8 mouse cellular contexts compared by ENCODE assay signal in the genomic region with DNA sequence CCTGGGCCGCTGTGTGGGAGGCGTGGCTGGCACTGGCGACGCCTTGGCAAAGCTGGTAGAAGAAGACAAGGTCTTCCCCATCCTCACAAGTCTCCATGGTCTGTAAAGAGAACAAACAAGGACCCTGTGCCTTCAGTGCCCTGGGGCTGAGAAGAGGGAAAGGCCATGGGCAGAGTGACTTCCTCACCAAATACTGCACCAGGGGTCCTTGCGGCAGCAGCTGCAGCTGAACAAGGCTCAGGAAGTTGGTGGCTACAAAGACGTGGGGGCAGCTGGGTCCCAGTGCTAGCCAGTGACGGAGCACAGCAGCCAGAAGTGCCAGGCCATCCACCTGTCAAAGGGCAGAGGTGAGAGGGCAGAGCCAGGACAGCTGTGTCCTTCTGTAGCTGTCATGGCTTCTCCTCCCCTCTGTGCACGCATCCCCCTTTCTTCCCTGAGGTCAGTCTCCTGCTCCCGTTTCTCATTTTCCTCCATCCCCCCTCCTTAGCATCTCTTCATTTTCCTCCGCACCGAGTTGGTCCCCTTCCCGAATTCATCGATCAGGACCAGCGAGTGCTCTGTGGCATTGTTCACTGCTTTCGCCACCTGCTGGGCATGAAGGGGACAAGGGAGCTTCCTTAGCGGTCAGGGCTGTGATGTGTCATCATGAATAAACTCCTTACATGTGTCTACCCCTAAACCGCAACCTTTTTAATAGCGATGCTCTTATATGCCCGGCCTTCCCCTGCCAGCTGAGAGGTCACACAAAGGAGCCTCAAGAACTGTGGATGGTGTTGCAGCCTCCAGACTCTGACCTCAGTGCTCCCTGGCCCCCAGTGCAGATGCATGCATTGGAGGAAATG. TPM values are rescaled to one million over a fixed set of nuclear protein-coding genes. Genes with fewer than 3 reads are reported as not detected.
DNase-seq lines count a peak whose midpoint lies in the region; ATAC-seq and TF ChIP-seq lines count a peak whose summit lies in the region.

No protein-coding gene starts in this region.

- H3K27ac ChIP-seq in heart, embryonic 11.5 days (ENCODE audit: low read depth, low read length) = no peak overlapping the region
- H3K27ac ChIP-seq in hindbrain, embryonic 13.5 days = no peak overlapping the region
- H3K27ac ChIP-seq in stomach, postnatal 0 days (replicated peaks) = no peak overlapping the region

- H3K9ac ChIP-seq in heart, embryonic 11.5 days (ENCODE audit: low read depth, low read length) = 0 out of 2 replicates have a peak overlapping the region, but pooled peaks have one; percentile 34
- peak overlapping the region; percentile 63 for H3K9ac ChIP-seq in hindbrain, embryonic 13.5 days
- no peak overlapping the region for H3K9ac ChIP-seq in stomach, postnatal 0 days (ENCODE audit: low read length)

- no peak for DNase-seq in heart, adult 8-10 months (ENCODE audit: low spot score)
- peak; percentile 55 for DNase-seq in Muller cell, postnatal 12 days (ENCODE audit: inconsistent ontology term)
- DNase-seq in stomach, postnatal 0 days (ENCODE audit: low spot score) = no peak
- DNase-seq in spleen, postnatal 14 days (ENCODE audit: low spot score in 2 of 2) = no peak

- H3K4me1 ChIP-seq in heart, embryonic 11.5 days (ENCODE audit: control insufficient read depth, insufficient read depth, low read length) = peaks cover 15% of the 10 kb centered on the region
- H3K4me1 ChIP-seq in hindbrain, embryonic 13.5 days (replicated peaks) = peaks cover 27% of the 10 kb centered on the region
- H3K4me1 ChIP-seq in megakaryocyte, embryonic 14.5 days = peaks cover 90% of the 10 kb centered on the region
- no peaks in the 10 kb centered on the region; the same call in 1 of the 2 replicates for H3K4me1 ChIP-seq in stomach, postnatal 0 days (replicated peaks; ENCODE audit: control insufficient read depth, insufficient read depth)

- ATAC-seq in heart, embryonic 11.5 days (replicated peaks; ENCODE audit: insufficient number of reproducible peaks, low FRiP score, low TSS enrichment) = no peak
- ATAC-seq in hindbrain, embryonic 13.5 days (ENCODE audit: low FRiP score) = 0 out of 2 replicates have a peak, but pooled peaks have one; percentile 52
- no peak for ATAC-seq in stomach, postnatal 0 days (ENCODE audit: low FRiP score, low TSS enrichment)
- ATAC-seq in activated CD4-positive, CD25-positive, alpha-beta regulatory T cell, adult 4 months = no peak

- H3K4me3 ChIP-seq in heart, embryonic 11.5 days (ENCODE audit: low read depth, low read length) = 0 out of 2 replicates have a peak overlapping the region, but pooled peaks have one; percentile 1
- H3K4me3 ChIP-seq in hindbrain, embryonic 13.5 days = peak overlapping the region; percentile 10; the same call in 1 of the 2 replicates
- H3K4me3 ChIP-seq in megakaryocyte, embryonic 14.5 days (replicated peaks) = peak overlapping the region; percentile 64
- H3K4me3 ChIP-seq in stomach, postnatal 0 days (ENCODE audit: low read depth, low read length) = no peak overlapping the region

- no peaks in the 10 kb centered on the region for H3K27me3 ChIP-seq in heart, embryonic 11.5 days (ENCODE audit: control insufficient read depth, insufficient read depth, low read length)
- H3K27me3 ChIP-seq in hindbrain, embryonic 13.5 days = 0 out of 2 replicates have a peak, but pooled peaks cover 3% of the 10 kb centered on the region
- H3K27me3 ChIP-seq in megakaryocyte, embryonic 14.5 days (replicated peaks) = no peaks in the 10 kb centered on the region
- H3K27me3 ChIP-seq in stomach, postnatal 0 days (ENCODE audit: control insufficient read depth, insufficient read depth, low read length) = no peaks in the 10 kb centered on the region

- peak; percentile 76 for TF ChIP-seq CTCF in stomach, postnatal 0 days (IDR thresholded peaks at IDR 0.05; ENCODE audit: low read depth)

- H3K9me3 ChIP-seq in heart, embryonic 11.5 days (replicated peaks; ENCODE audit: control insufficient read depth, low read length) = no peaks in the 10 kb centered on the region
- no peaks in the 10 kb centered on the region for H3K9me3 ChIP-seq in hindbrain, embryonic 13.5 days
- H3K9me3 ChIP-seq in megakaryocyte, embryonic 14.5 days = no peaks in the 10 kb centered on the region
- H3K9me3 ChIP-seq in stomach, postnatal 0 days (ENCODE audit: control insufficient read depth, low read length) = no peaks in the 10 kb centered on the region

- no peak for TF ChIP-seq EP300 in stomach, postnatal 0 days (optimal IDR thresholded peaks at IDR 0.05)

- 37% methylated on average over 19 of the region's 19 CpGs for WGBS in heart, embryonic 11.5 days (ENCODE audit: insufficient replicate concordance)
- WGBS in hindbrain, embryonic 13.5 days = 25% methylated on average over 19 of the region's 19 CpGs
- WGBS in stomach, postnatal 0 days = 37% methylated on average over 19 of the region's 19 CpGs

- H3K4me2 ChIP-seq in heart, embryonic 11.5 days = peak overlapping the region; percentile 14; the same call in 1 of the 2 replicates
- H3K4me2 ChIP-seq in hindbrain, embryonic 13.5 days = peak overlapping the region; percentile 47
- no peak overlapping the region for H3K4me2 ChIP-seq in stomach, postnatal 0 days (replicated peaks; ENCODE audit: low read depth)

- no peaks in the 10 kb centered on the region for H3K36me3 ChIP-seq in heart, embryonic 11.5 days (ENCODE audit: control insufficient read depth, insufficient read depth, low read length)
- no peaks in the 10 kb centered on the region for H3K36me3 ChIP-seq in hindbrain, embryonic 13.5 days
- H3K36me3 ChIP-seq in megakaryocyte, embryonic 14.5 days (replicated peaks; ENCODE audit: low read length) = peaks cover 51% of the 10 kb centered on the region
- no peaks in the 10 kb centered on the region for H3K36me3 ChIP-seq in stomach, postnatal 0 days (ENCODE audit: control insufficient read depth, insufficient read depth, low read length)

RNA-seq across cellular contexts. Expression of a gene that starts 2.1 kb away (rescaled TPM):
- polyA plus RNA-seq in heart, embryonic 11.5 days (2014; fragmentation: Nextera tagmentation; extraction: Ambion mirVana) = 1.8 and 2.1 TPM in 2 replicates
- not detected for total RNA-seq in heart, adult 8-10 months (2022)
- 2.5 and 2.9 TPM in 2 replicates for polyA plus RNA-seq in hindbrain, embryonic 13.5 days (2015; fragmentation: Nextera tagmentation; extraction: Ambion mirVana)
- 4.1 and 5.4 TPM in 2 replicates for polyA plus RNA-seq in megakaryocyte, embryonic 14.5 days (2012; ENCODE audit: insufficient read depth, low replicate concordance)
- 8.0 and 8.2 TPM in 2 replicates for polyA plus RNA-seq in stomach, postnatal 0 days (2015; fragmentation: Nextera tagmentation; extraction: Ambion mirVana)
- polyA plus RNA-seq in activated CD4-positive, CD25-positive, alpha-beta regulatory T cell, adult 4 months (2017; shearing (Covaris generic)) = 1 to 10 TPM; 1.8 to 2.1 TPM

RNA-seq across cellular contexts. Expression of a gene that starts 13.5 kb away (rescaled TPM):
- polyA plus RNA-seq in heart, embryonic 11.5 days (2014; fragmentation: Nextera tagmentation; extraction: Ambion mirVana) = 0.20 and 0.27 TPM in 2 replicates
- 10 to 100 TPM; 12.0 to 18.5 (median 16.6) TPM for total RNA-seq in heart, adult 8-10 months (2022)
- polyA plus RNA-seq in hindbrain, embryonic 13.5 days (2015; fragmentation: Nextera tagmentation; extraction: Ambion mirVana) = 0.16 and 0.18 TPM in 2 replicates
- polyA plus RNA-seq in megakaryocyte, embryonic 14.5 days (2012; ENCODE audit: insufficient read depth, low replicate concordance) = 0.38 and 0.40 TPM in 2 replicates
- 0.28 and 0.36 TPM in 2 replicates for polyA plus RNA-seq in stomach, postnatal 0 days (2015; fragmentation: Nextera tagmentation; extraction: Ambion mirVana)
- under 1 TPM; 0.11 to 0.12 TPM for polyA plus RNA-seq in activated CD4-positive, CD25-positive, alpha-beta regulatory T cell, adult 4 months (2017; shearing (Covaris generic))

RNA-seq across cellular contexts. Expression of a gene that starts 16.6 kb away (rescaled TPM):
- polyA plus RNA-seq in heart, embryonic 11.5 days (2014; fragmentation: Nextera tagmentation; extraction: Ambion mirVana) = 4.4 and 4.6 TPM in 2 replicates
- total RNA-seq in heart, adult 8-10 months (2022) = under 1 TPM in 2 of 4 experiments, not detected in 2; 0.33 to 0.56 TPM
- polyA plus RNA-seq in hindbrain, embryonic 13.5 days (2015; fragmentation: Nextera tagmentation; extraction: Ambion mirVana) = 2.7 and 3.5 TPM in 2 replicates
- polyA plus RNA-seq in megakaryocyte, embryonic 14.5 days (2012; ENCODE audit: insufficient read depth, low replicate concordance) = 10.5 and 10.9 TPM in 2 replicates
- 1.9 and 2.7 TPM in 2 replicates for polyA plus RNA-seq in stomach, postnatal 0 days (2015; fragmentation: Nextera tagmentation; extraction: Ambion mirVana)
- 1 to 10 TPM; 1.3 to 1.6 TPM for polyA plus RNA-seq in activated CD4-positive, CD25-positive, alpha-beta regulatory T cell, adult 4 months (2017; shearing (Covaris generic))

RNA-seq across cellular contexts. Expression of a gene that starts 19.9 kb away (rescaled TPM):
- polyA plus RNA-seq in heart, embryonic 11.5 days (2014; fragmentation: Nextera tagmentation; extraction: Ambion mirVana) = 86.4 and 228 TPM in 2 replicates
- 10 to 100 TPM; 21.6 to 33.8 (median 30.0) TPM for total RNA-seq in heart, adult 8-10 months (2022)
- polyA plus RNA-seq in hindbrain, embryonic 13.5 days (2015; fragmentation: Nextera tagmentation; extraction: Ambion mirVana) = 100 and 102 TPM in 2 replicates
- 244 and 373 TPM in 2 replicates for polyA plus RNA-seq in megakaryocyte, embryonic 14.5 days (2012; ENCODE audit: insufficient read depth, low replicate concordance)
- 344 and 360 TPM in 2 replicates for polyA plus RNA-seq in stomach, postnatal 0 days (2015; fragmentation: Nextera tagmentation; extraction: Ambion mirVana)
- polyA plus RNA-seq in activated CD4-positive, CD25-positive, alpha-beta regulatory T cell, adult 4 months (2017; shearing (Covaris generic)) = 100 to 1,000 TPM; 464 to 670 TPM

RNA-seq across cellular contexts. Expression of a gene that starts 28.9 kb away (rescaled TPM):
- 213 and 217 TPM in 2 replicates for polyA plus RNA-seq in heart, embryonic 11.5 days (2014; fragmentation: Nextera tagmentation; extraction: Ambion mirVana)
- 10 to 100 TPM; 13.5 to 22.7 (median 21.5) TPM for total RNA-seq in heart, adult 8-10 months (2022)
- polyA plus RNA-seq in hindbrain, embryonic 13.5 days (2015; fragmentation: Nextera tagmentation; extraction: Ambion mirVana) = 420 and 426 TPM in 2 replicates
- polyA plus RNA-seq in megakaryocyte, embryonic 14.5 days (2012; ENCODE audit: insufficient read depth, low replicate concordance) = 30.5 and 36.5 TPM in 2 replicates
- polyA plus RNA-seq in stomach, postnatal 0 days (2015; fragmentation: Nextera tagmentation; extraction: Ambion mirVana) = 84.8 and 86.8 TPM in 2 replicates
- 1 to 10 TPM in 1 of 2 experiments, under 1 TPM in 1; 0.36 to 1.8 TPM for polyA plus RNA-seq in activated CD4-positive, CD25-positive, alpha-beta regulatory T cell, adult 4 months (2017; shearing (Covaris generic))
